Mouse (Mus musculus) stomach, postnatal 0 days (tissue): ENCODE measurements at regions not wholly inside any gene's neighbourhood (a gene's known extent, or its start where the extent isn't known, plus 50 kb on each side); places are given as distances from the start of the nearest gene placed in this dataset.

ENCODE experiments used
- ATAC-seq: fragments of 200-750 bp; cut with Nextera tagmentation; 2 replicates; pipeline ENCODE4 v1.8.0; 2017; ENCODE audit not compliant: low FRiP score, low TSS enrichment
- DNase-seq: peaks from one replicate; pipeline ENCODE4 v3.0.0-alpha.2; 2016; ENCODE audit warnings: low spot score
- H3K27ac ChIP-seq: fragments of 300-500 bp; sonication (generic); replicated peaks from 2 replicates; pipeline ENCODE4 v1.5.1; 2014; ENCODE audit warnings: mild to moderate bottlenecking, control low read depth
- H3K27me3 ChIP-seq: fragments of 300-500 bp; sonication (generic); 2 replicates; pipeline ENCODE4 v1.6.1; 2014; ENCODE audit warnings: low read length; ENCODE audit not compliant: control insufficient read depth, insufficient read depth
- H3K36me3 ChIP-seq: fragments of 300-500 bp; sonication (generic); 2 replicates; pipeline ENCODE4 v1.6.1; 2014; ENCODE audit warnings: low read length, mixed read lengths; ENCODE audit not compliant: control insufficient read depth, insufficient read depth
- H3K4me1 ChIP-seq: fragments of 300-500 bp; sonication (generic); replicated peaks from 2 replicates; pipeline ENCODE4 v1.6.1; 2014; ENCODE audit warnings: antibody characterized with exemption; ENCODE audit not compliant: control insufficient read depth, insufficient read depth
- H3K4me2 ChIP-seq: fragments of 300-500 bp; sonication (generic); replicated peaks from 2 replicates; pipeline ENCODE4 v1.6.1; 2014; ENCODE audit warnings: low read depth, mild to moderate bottlenecking, control low read depth, moderate library complexity
- H3K4me3 ChIP-seq: fragments of 300-500 bp; sonication (generic); 2 replicates; pipeline ENCODE4 v1.5.1; 2014; ENCODE audit warnings: low read depth, low read length, control low read depth
- H3K9ac ChIP-seq: fragments of 300-500 bp; sonication (generic); 2 replicates; pipeline ENCODE4 v1.6.1; 2014; ENCODE audit warnings: mild to moderate bottlenecking, low read length, control low read depth, mixed read lengths
- H3K9me3 ChIP-seq: fragments of 300-500 bp; sonication (generic); 2 replicates; pipeline ENCODE4 v1.6.1; 2016; ENCODE audit warnings: low read length; ENCODE audit not compliant: control insufficient read depth
- CTCF ChIP-seq: IDR thresholded peaks from 2 replicates; pipeline ENCODE4 v1.5.1; 2016; ENCODE audit warnings: antibody characterized with exemption, low read depth, mild to moderate bottlenecking, moderate library complexity
- EP300 ChIP-seq: optimal IDR thresholded peaks from 2 replicates; pipeline ENCODE3; 2016; ENCODE audit warnings: antibody characterized with exemption
- WGBS: fragments of 180-500 bp; shearing (Covaris S2); extraction: QIAGEN DNeasy Blood & Tissue Kit; methylation state at CpG from one replicate; pipeline ENCODE4 v1.1.7; 2014; 5-methylcytosine and 5-hydroxymethylcytosine counted together

DNA sequence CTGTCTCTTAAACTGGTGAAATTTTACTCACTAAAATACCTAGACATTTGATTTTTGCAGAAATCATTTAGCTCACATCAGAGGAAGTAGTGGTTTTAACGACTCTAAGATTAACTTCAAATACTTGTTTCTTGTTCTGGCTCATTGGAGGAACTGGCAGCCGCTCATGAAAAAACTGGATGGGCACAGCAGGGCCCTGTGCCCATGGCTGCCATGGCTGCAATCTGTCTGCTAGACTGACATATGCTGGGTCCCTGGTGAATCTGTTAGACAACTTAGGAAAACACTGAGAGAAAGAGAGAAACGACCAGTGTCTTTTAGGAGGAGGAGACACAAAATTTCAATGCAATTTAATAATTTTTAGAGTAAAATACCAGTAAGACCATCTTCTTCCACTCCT lies 896.1 kb upstream of the Ddx18 start:
- no peaks in the 10 kb centered on the region for H3K4me1 ChIP-seq
- H3K9me3 ChIP-seq, result no peaks in the 10 kb centered on the region
- no peak overlapping the region for H3K4me3 ChIP-seq
- 70% methylated on average over 3 of the region's 3 CpGs for WGBS
- no peaks in the 10 kb centered on the region for H3K27me3 ChIP-seq
- DNase-seq (no peak), ATAC-seq (no peak)
- no peak overlapping the region for H3K27ac ChIP-seq
- no peaks in the 10 kb centered on the region for H3K36me3 ChIP-seq
- H3K4me2 ChIP-seq, result no peak overlapping the region
- no peak overlapping the region for H3K9ac ChIP-seq
- no peak for TF ChIP-seq CTCF
- no peak for TF ChIP-seq EP300

GRCm38 (mm10) chr1:122459056-122459455 lies 891.3 kb upstream of the Ddx18 start:
- H3K36me3 ChIP-seq, result no peaks in the 10 kb centered on the region
- H3K4me1 ChIP-seq, result no peaks in the 10 kb centered on the region
- H3K27me3 ChIP-seq, result no peaks in the 10 kb centered on the region
- no peak overlapping the region for H3K4me2 ChIP-seq
- DNase-seq, result no peak
- H3K27ac ChIP-seq, result no peak overlapping the region
- H3K9me3 ChIP-seq, result no peaks in the 10 kb centered on the region
- ATAC-seq, result no peak
- no peak overlapping the region for H3K9ac ChIP-seq
- H3K4me3 ChIP-seq, result no peak overlapping the region
- WGBS, result 51% methylated on average over 2 of the region's 2 CpGs
- TF ChIP-seq EP300 (no peak), CTCF (no peak)

DNA sequence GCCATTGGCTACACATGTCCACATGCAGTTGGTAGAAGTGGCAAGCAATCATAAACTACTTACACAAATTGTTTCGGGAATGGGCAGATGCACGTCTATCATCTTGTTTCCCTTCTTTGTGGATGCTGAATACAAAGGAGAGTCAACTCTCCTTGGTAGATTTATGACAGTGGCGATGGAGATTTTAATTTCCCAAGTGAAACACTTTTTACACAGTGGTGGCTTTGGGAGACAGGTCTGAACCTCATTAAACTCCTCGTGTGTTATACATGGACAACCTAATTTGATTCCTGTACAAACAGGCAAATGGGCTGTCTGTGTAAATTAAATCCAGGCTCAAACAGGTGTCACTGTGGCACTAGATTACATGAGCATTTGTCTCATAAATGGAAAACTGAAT lies 887.1 kb upstream of the Ddx18 start:
- no peak overlapping the region for H3K4me2 ChIP-seq
- 66% methylated on average over 4 of the region's 4 CpGs for WGBS
- H3K27me3 ChIP-seq, result no peaks in the 10 kb centered on the region
- ATAC-seq, result no peak
- H3K9me3 ChIP-seq, result no peaks in the 10 kb centered on the region
- no peak overlapping the region for H3K27ac ChIP-seq
- no peak overlapping the region for H3K9ac ChIP-seq
- no peaks in the 10 kb centered on the region for H3K4me1 ChIP-seq
- no peak for DNase-seq
- H3K4me3 ChIP-seq, result no peak overlapping the region
- no peaks in the 10 kb centered on the region for H3K36me3 ChIP-seq
- TF ChIP-seq CTCF, result no peak
- TF ChIP-seq EP300, result no peak

GRCm38 (mm10) chr1:122453617-122454016 lies 885.8 kb upstream of the Ddx18 start:
- Histone ChIP-seq H3K4me2 (no peak overlapping the region), H3K4me1 (no peaks in the 10 kb centered on the region), H3K9ac (no peak overlapping the region), H3K36me3 (no peaks in the 10 kb centered on the region), H3K27me3 (no peaks in the 10 kb centered on the region), H3K9me3 (no peaks in the 10 kb centered on the region), H3K4me3 (no peak overlapping the region), H3K27ac (no peak overlapping the region)
- DNase-seq, result no peak
- TF ChIP-seq CTCF (no peak), EP300 (no peak)
- ATAC-seq, result no peak
- 60% methylated on average over 3 of the region's 3 CpGs for WGBS

DNA sequence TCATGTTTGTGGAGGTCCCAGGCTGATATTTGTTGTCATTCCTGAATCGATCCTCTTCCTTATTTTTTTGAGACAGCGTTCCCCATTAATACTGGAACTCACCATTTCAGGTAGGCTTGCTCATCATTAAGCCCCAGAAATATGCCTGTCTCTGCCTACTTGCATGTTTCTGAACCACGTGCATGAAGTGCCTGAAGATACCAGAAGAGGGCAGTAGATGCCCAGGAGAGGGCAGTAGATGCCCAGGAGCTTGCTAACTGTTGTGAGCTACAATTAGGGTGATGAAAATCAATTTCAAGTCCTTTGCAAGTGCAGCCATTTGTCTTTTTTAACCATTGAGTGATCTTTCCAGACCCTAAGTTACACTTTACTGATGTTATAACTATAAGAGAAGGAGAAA lies 871.6 kb upstream of the Ddx18 start:
- DNase-seq, result no peak

DNA sequence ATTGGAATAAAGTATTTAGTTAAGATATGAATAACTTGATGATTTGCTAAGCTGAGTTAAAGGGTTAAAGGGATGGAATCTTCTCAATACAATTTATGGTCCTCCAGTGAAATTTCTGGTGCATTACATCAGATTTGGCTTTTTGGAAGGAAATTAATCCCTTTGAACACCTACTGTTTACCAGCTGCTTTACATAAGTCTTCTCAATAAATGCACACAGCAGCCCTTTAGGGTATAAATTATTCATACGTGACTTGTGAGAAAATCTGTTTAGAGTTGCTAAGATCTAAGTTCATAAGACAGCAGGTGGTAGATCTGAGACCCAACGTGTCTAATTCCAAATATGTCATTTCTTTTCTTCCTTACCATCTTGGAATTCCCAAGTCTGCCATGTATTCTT lies 855.7 kb upstream of the Ddx18 start:
- no peak for DNase-seq
- no peak overlapping the region for H3K9ac ChIP-seq
- no peaks in the 10 kb centered on the region for H3K36me3 ChIP-seq
- TF ChIP-seq EP300 (no peak), CTCF (no peak)
- H3K4me2 ChIP-seq, result no peak overlapping the region
- no peak overlapping the region for H3K27ac ChIP-seq
- H3K4me1 ChIP-seq, result no peaks in the 10 kb centered on the region
- ATAC-seq, result no peak
- no peak overlapping the region for H3K4me3 ChIP-seq
- no peaks in the 10 kb centered on the region for H3K27me3 ChIP-seq
- WGBS, result 49% methylated on average over 2 of the region's 2 CpGs
- no peaks in the 10 kb centered on the region for H3K9me3 ChIP-seq

More for the DNA sequence above, 871.6 kb upstream of the Ddx18 start:
- no peak overlapping the region for H3K27ac ChIP-seq
- no peak overlapping the region for H3K9ac ChIP-seq
- no peak overlapping the region for H3K4me3 ChIP-seq
- WGBS, result 78% methylated on average over 3 of the region's 3 CpGs
- no peaks in the 10 kb centered on the region for H3K36me3 ChIP-seq
- H3K27me3 ChIP-seq, result no peaks in the 10 kb centered on the region
- TF ChIP-seq CTCF (peak; percentile 66), EP300 (no peak)
- no peaks in the 10 kb centered on the region for H3K4me1 ChIP-seq
- no peak for ATAC-seq
- no peaks in the 10 kb centered on the region for H3K9me3 ChIP-seq
- H3K4me2 ChIP-seq, result no peak overlapping the region
